Mouse (Mus musculus): Measurements from ENCODE around the gene Nr2e3. TPM values are rescaled to one million over a fixed set of nuclear protein-coding genes. Genes with fewer than 3 reads are reported as not detected.
"Not testable (repeated sequence)": the region's sequence is repeated elsewhere in the genome, so short reads cannot be mapped to it uniquely, and the experiment has no call there.

Nr2e3 gene
- polyA plus RNA-seq, 1 experiment = not detected

DNA sequence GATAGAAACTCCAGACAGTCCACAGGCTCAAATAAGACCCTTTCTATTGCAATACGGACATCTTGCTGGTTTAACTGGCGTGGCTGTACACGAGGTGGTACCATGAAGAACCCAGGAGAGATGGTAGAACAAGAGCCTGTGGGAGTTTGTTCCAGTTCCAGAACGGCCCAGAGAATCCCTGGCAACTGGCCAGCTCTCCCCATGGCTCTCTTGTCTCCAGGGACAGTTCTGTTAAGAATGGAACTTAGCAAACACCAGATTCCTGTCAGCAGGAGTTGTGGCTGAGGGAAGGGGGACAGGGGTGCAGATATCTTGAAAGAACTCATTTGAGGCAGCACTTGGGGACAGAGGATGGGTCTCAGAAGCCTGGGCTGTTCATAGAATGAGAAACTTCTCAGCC lies 10.8 kb upstream of the Nr2e3 start:
- 69% methylated on average over 4 of the region's 4 CpGs for WGBS
- TF ChIP-seq POLR2A (IDR thresholded peaks at IDR 0.05; ENCODE audit: borderline replicate concordance, control insufficient read depth, low read depth, low read length) (no peak), CTCF (IDR thresholded peaks at IDR 0.05; ENCODE audit: control insufficient read depth, insufficient read depth, low read length) (no peak)
- Histone ChIP-seq H3K4me3 (replicated peaks; ENCODE audit: control insufficient read depth, low read depth, low read length) (no peak overlapping the region), H3K27ac (ENCODE audit: control insufficient read depth, insufficient read depth, low read depth, low read length, poor library complexity) (no peak overlapping the region), H3K4me1 (ENCODE audit: control insufficient read depth, insufficient read depth, low read length) (no peaks in the 10 kb centered on the region)

DNA sequence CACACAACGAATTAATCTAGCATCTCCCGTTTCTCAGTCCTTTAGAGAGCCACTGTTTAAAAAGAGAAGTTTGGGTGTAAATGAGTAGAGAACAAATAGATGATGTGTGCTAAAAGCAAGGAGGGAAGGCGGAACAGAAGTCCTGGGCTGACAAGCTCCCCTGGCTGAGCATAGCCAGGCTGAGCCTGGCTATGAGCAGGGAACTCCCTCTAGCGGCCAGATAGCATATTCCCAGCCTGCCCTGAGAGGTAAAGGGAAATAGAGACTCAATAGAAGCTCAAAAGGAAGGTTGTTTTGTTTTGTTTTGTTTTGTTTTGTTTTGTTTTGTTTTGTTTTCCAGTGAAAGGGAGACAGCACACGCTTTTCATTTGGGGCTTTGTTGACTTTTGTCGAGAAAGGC lies 8.9 kb upstream of the Nr2e3 start:
- H3K4me1 ChIP-seq (ENCODE audit: control insufficient read depth, insufficient read depth, low read length) = no peaks in the 10 kb centered on the region
- TF ChIP-seq CTCF (IDR thresholded peaks at IDR 0.05; ENCODE audit: control insufficient read depth, insufficient read depth, low read length) (peak; percentile 70; the same call in 1 of the 2 replicates), POLR2A (IDR thresholded peaks at IDR 0.05; ENCODE audit: borderline replicate concordance, control insufficient read depth, low read depth, low read length) (no peak)
- 20% methylated on average over 6 of the region's 6 CpGs for WGBS
- no peak overlapping the region for H3K27ac ChIP-seq (ENCODE audit: control insufficient read depth, insufficient read depth, low read depth, low read length, poor library complexity)
- no peak overlapping the region for H3K4me3 ChIP-seq (replicated peaks; ENCODE audit: control insufficient read depth, low read depth, low read length)

DNA sequence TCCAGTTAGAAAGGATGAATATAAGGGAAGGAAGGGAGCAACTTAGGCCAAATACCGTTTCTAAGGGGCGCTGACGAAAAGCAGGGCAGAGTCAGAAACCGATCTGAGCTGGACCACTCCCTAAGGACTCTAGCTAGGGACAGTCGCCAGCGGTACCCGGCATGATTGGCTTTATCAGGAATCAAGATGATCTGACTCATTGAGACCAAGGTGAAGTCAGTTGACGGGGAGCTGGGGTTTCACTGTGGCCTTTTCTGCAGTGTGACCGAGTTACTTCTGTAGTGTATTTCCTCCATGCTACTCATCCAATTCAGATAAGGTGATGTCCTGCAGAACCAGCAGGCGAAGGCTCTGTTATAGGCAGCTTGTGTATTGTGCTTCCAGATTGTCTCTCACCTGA lies 4.6 kb upstream of the Nr2e3 start:
- H3K27ac ChIP-seq (ENCODE audit: control insufficient read depth, insufficient read depth, low read depth, low read length, poor library complexity) = no peak overlapping the region
- no peak overlapping the region for H3K4me3 ChIP-seq (replicated peaks; ENCODE audit: control insufficient read depth, low read depth, low read length)
- TF ChIP-seq POLR2A (IDR thresholded peaks at IDR 0.05; ENCODE audit: borderline replicate concordance, control insufficient read depth, low read depth, low read length) (no peak), CTCF (IDR thresholded peaks at IDR 0.05; ENCODE audit: control insufficient read depth, insufficient read depth, low read length) (no peak)
- H3K4me1 ChIP-seq (ENCODE audit: control insufficient read depth, insufficient read depth, low read length) = no peaks in the 10 kb centered on the region
- 80% methylated on average over 10 of the region's 10 CpGs for WGBS

DNA sequence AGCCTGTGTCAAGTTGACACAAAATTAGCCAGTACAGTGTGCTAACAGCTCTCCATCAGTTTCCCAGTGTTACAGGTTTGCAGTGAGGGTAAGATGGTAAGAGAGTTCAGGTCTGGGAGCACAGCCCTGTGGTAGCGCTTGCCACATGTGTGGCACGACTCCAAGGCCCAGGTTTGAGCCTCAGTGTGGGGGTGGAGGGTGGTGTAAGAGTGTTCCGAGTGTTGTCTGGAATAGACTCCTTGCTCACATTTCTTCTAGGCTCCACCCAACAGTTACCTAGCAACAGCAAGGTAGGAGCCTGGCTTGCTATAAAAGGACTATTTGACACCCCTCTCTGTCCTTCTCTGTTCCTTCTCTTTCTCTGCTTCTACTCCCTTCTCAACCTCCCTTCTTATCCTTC lies 3.9 kb upstream of the Nr2e3 start:
- TF ChIP-seq POLR2A (IDR thresholded peaks at IDR 0.05; ENCODE audit: borderline replicate concordance, control insufficient read depth, low read depth, low read length) = no peak
- TF ChIP-seq CTCF (IDR thresholded peaks at IDR 0.05; ENCODE audit: control insufficient read depth, insufficient read depth, low read length) = no peak
- 63% methylated on average over 3 of the region's 3 CpGs for WGBS
- Histone ChIP-seq H3K4me1 (ENCODE audit: control insufficient read depth, insufficient read depth, low read length) (no peaks in the 10 kb centered on the region), H3K27ac (ENCODE audit: control insufficient read depth, insufficient read depth, low read depth, low read length, poor library complexity) (no peak overlapping the region), H3K4me3 (replicated peaks; ENCODE audit: control insufficient read depth, low read depth, low read length) (no peak overlapping the region)

DNA sequence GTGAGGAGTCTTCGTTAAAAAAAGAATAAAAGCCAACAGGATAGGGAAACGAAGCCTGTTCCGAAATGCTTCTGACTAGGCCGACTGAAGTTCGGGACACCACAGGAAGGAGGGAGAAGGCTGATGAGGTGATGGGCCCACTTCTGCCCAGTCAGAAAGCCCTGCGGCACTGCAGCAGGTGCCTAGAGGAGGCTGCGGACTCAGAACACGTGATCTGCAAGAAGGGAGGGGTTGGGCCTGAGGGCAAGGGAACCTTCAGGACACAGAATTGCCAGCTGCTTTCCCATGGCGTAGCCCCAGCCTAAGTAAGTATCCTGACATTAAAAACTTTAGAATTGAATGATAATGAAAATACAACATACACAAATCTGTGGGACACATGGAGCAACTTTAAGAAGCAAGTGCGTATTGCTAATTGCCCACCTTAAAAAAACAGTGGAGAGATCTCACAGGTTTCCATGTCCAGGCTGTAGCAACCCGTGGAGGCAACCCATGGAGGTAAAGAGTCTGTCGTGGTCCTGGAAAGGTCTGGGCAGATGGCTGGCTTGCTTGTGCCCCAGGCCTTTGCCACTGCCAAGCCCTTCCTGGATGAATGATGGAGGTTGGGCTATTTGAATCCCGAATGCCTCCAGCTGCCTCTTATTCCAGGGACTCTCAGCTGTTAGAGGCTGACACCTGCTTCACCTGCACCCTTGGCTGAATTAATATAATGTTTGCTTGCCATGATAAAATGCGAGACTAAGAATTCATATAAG lies 919 bp upstream of the Nr2e3 start:
- Histone ChIP-seq H3K4me1 (ENCODE audit: control insufficient read depth, insufficient read depth, low read length) (no peaks in the 10 kb centered on the region), H3K27ac (ENCODE audit: control insufficient read depth, insufficient read depth, low read depth, low read length, poor library complexity) (no peak overlapping the region), H3K4me3 (replicated peaks; ENCODE audit: control insufficient read depth, low read depth, low read length) (no peak overlapping the region)
- WGBS = 79% methylated on average over 14 of the region's 14 CpGs
- TF ChIP-seq POLR2A (IDR thresholded peaks at IDR 0.05; ENCODE audit: borderline replicate concordance, control insufficient read depth, low read depth, low read length) (no peak), CTCF (IDR thresholded peaks at IDR 0.05; ENCODE audit: control insufficient read depth, insufficient read depth, low read length) (no peak)

DNA sequence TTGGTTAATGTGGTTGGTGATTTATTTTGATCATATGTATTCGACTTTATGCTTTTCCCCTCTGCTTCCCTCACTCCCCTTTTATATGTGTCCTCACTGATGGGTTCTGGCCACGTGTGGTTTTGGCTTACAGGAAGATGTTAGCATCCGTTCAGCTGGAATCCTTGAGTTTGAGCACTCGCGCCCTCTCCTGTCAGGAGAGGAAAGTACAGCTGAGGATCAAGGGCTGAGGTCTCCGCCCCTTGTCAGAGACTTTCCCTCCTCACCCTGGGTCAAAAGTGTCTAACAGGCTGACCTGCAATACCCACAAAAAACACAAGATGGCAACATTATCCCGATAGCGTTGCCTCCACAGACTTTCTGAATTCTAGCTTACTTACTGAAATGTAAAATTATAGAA lies 1.2 kb downstream of the Nr2e3 start:
- TF ChIP-seq CTCF (IDR thresholded peaks at IDR 0.05; ENCODE audit: control insufficient read depth, insufficient read depth, low read length) = peak; percentile 41; the same call in 1 of the 2 replicates
- no peak for TF ChIP-seq POLR2A (IDR thresholded peaks at IDR 0.05; ENCODE audit: borderline replicate concordance, control insufficient read depth, low read depth, low read length)
- H3K27ac ChIP-seq (ENCODE audit: control insufficient read depth, insufficient read depth, low read depth, low read length, poor library complexity) = no peak overlapping the region
- no peak overlapping the region for H3K4me3 ChIP-seq (replicated peaks; ENCODE audit: control insufficient read depth, low read depth, low read length)
- WGBS = 2% methylated on average over 8 of the region's 8 CpGs
- H3K4me1 ChIP-seq (ENCODE audit: control insufficient read depth, insufficient read depth, low read length) = no peaks in the 10 kb centered on the region

DNA sequence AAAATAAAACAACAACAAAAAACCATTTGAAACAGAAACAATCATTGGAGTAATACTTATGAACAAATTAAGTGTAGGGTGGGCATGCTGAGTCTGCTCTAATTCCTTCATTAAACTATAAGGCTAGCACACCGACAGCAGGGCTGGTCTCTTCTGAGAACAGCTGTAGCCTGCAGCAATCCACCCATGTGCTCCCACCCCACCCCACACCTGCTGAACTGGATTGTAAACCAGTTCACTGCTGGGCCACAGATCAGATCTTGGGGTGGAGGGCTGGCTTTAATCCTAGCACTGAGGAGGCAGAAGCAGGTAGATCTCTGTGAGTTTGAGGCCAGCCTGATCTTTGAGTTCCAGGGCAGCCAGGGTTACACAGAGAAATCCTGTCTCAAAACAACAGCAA lies 2.3 kb downstream of the Nr2e3 start:
- not testable (repeated sequence) for H3K27ac ChIP-seq (ENCODE audit: control insufficient read depth, insufficient read depth, low read depth, low read length, poor library complexity); H3K4me3 ChIP-seq (replicated peaks; ENCODE audit: control insufficient read depth, low read depth, low read length); H3K4me1 ChIP-seq (ENCODE audit: control insufficient read depth, insufficient read depth, low read length)
- WGBS = 79% methylated on average over 1 of the region's 1 CpGs

DNA sequence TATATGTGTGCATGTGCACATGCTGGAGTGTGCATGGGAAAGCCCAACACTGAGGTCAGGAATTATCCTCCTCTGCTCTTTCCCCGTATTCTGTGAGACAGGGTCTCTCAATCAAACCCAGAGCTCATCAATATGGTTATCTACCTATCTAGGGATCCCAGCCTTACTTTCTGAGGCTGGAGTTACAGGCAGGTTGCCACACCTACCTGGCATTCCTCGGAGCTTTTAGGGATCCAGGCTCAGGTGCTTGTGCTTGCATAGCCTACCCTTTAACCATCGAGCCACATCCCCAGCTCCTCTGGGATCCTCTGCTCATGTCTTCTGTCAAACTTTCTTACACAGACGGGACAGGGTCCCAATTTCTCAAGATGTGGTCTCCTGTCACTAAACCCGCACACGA lies 4.0 kb downstream of the Nr2e3 start:
- H3K4me3 ChIP-seq (replicated peaks; ENCODE audit: control insufficient read depth, low read depth, low read length) = no peak overlapping the region
- no peak overlapping the region for H3K27ac ChIP-seq (ENCODE audit: control insufficient read depth, insufficient read depth, low read depth, low read length, poor library complexity)
- H3K4me1 ChIP-seq (ENCODE audit: control insufficient read depth, insufficient read depth, low read length) = no peaks in the 10 kb centered on the region
- TF ChIP-seq CTCF (IDR thresholded peaks at IDR 0.05; ENCODE audit: control insufficient read depth, insufficient read depth, low read length) (no peak), POLR2A (IDR thresholded peaks at IDR 0.05; ENCODE audit: borderline replicate concordance, control insufficient read depth, low read depth, low read length) (no peak)
- WGBS = 57% methylated on average over 6 of the region's 6 CpGs

DNA sequence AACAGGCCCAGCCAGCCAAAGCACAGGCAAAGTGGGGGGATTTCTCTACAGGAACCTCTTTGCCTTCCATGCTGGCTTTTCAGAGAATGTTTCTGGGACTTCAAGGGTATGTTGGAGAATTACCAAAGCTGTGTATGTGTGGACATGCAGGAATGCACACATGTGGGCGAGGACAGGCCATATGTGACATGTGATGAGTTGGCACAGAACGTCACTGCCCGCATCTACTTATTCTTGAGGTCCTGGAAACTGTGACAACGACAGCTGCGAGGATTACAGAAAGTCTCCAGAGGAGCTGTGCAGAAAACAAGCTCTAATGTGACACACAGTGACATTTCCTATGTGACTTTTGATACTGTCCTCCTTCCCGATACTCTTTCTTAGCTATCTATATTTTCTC lies 4.8 kb downstream of the Nr2e3 start:
- 79% methylated on average over 6 of the region's 6 CpGs for WGBS
- no peak overlapping the region for H3K4me3 ChIP-seq (replicated peaks; ENCODE audit: control insufficient read depth, low read depth, low read length)
- H3K4me1 ChIP-seq (ENCODE audit: control insufficient read depth, insufficient read depth, low read length) = no peaks in the 10 kb centered on the region
- no peak overlapping the region for H3K27ac ChIP-seq (ENCODE audit: control insufficient read depth, insufficient read depth, low read depth, low read length, poor library complexity)
- TF ChIP-seq CTCF (IDR thresholded peaks at IDR 0.05; ENCODE audit: control insufficient read depth, insufficient read depth, low read length) (no peak), POLR2A (IDR thresholded peaks at IDR 0.05; ENCODE audit: borderline replicate concordance, control insufficient read depth, low read depth, low read length) (no peak)
